Mouse (Mus musculus) olfactory bulb, adult 2 months (tissue): Measurements from ENCODE around the gene Zfp37. TPM values are rescaled to one million over a fixed set of nuclear protein-coding genes. Genes with fewer than 3 reads are reported as not detected.

Experiments used
- H3K27ac ChIP-seq: fragments of 200-500 bp; 2 replicates; pipeline ENCODE4 v1.5.1; 2012; ENCODE audit warnings: low read depth, low read length; ENCODE audit not compliant: insufficient read depth
- H3K4me1 ChIP-seq: fragments of 200-500 bp; 2 replicates; pipeline ENCODE4 v1.6.1; 2012; ENCODE audit warnings: low read length; ENCODE audit not compliant: control insufficient read depth, insufficient read depth
- H3K4me3 ChIP-seq: fragments of 200-500 bp; 2 replicates; pipeline ENCODE4 v1.5.1; 2012; ENCODE audit warnings: mild to moderate bottlenecking, low read depth, low read length, moderate library complexity; ENCODE audit not compliant: insufficient read depth
- CTCF ChIP-seq: fragments of 200-500 bp; IDR thresholded peaks from 2 replicates; pipeline ENCODE4 v1.5.1; 2012; ENCODE audit warnings: low read depth, mild to moderate bottlenecking, low read length, moderate library complexity; ENCODE audit not compliant: insufficient read depth
- POLR2A ChIP-seq: fragments of 200-500 bp; IDR thresholded peaks from 2 replicates; pipeline ENCODE4 v1.6.1; 2012; ENCODE audit warnings: mild to moderate bottlenecking, low read depth, low read length, moderate library complexity; ENCODE audit not compliant: insufficient read depth
- WGBS: fragments of 180-500 bp; shearing (Covaris S2); methylation state at CpG from one replicate; pipeline ENCODE4 v1.1.7; 2018; 5-methylcytosine and 5-hydroxymethylcytosine counted together
- polyA plus RNA-seq: library from polyadenylated mRNA; stranded (reverse); fragments of >200 nt; gene quantifications from 2 replicates; pipeline ENCODE4 v1.2.4, GENCODE M21; 2012; ENCODE audit warnings: low replicate concordance; ENCODE audit not compliant: missing spikeins, insufficient read depth, insufficient read length

Gene Zfp37
- polyA plus RNA-seq, 1 experiment = not detected

DNA sequence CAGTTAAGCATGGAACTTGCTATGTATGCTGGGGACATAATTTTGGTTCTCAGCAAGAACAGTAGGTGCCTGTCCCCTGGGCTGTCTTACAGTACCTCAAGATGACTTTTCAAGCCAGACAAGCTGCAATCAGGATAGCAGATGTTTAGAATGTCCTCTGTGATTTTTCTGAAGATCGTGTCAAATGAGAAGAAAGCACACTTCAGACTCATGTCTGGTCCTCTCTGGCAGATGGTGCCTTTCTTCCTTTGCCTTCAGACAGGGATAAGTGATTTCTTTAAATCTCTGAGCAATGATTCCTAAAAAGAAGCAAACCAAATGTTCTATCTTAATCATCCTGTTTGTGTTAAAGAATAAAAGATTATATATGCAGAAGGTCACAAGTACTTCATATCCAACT lies 694 bp downstream of the Zfp37 start:
- no peaks in the 10 kb centered on the region for H3K4me1 ChIP-seq
- H3K4me3 ChIP-seq = no peak overlapping the region
- no peak for TF ChIP-seq POLR2A
- WGBS = 76% methylated on average over 1 of the region's 1 CpGs
- H3K27ac ChIP-seq = no peak overlapping the region

DNA sequence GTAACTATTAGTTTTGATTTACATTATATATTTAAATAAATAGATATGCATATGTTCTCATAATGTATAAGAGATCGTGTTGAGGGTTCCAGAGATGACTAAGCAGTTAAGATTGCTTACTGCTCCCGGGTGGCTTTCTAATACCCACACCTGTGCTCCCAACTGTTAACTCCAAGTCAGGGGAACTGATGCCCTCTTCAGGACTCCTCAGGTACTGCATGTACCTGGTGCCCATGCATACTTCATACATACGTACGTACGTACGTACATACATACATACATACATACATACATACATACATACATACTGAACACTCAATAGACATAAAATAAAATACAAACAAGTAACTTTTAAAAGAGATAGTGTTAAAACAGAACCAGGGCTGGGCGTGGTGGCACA lies 1.4 kb downstream of the Zfp37 start:
- no peak overlapping the region for H3K4me3 ChIP-seq
- H3K27ac ChIP-seq = no peak overlapping the region
- H3K4me1 ChIP-seq = no peaks in the 10 kb centered on the region
- 89% methylated on average over 7 of the region's 7 CpGs for WGBS
- TF ChIP-seq POLR2A (no peak), CTCF (no peak)

DNA sequence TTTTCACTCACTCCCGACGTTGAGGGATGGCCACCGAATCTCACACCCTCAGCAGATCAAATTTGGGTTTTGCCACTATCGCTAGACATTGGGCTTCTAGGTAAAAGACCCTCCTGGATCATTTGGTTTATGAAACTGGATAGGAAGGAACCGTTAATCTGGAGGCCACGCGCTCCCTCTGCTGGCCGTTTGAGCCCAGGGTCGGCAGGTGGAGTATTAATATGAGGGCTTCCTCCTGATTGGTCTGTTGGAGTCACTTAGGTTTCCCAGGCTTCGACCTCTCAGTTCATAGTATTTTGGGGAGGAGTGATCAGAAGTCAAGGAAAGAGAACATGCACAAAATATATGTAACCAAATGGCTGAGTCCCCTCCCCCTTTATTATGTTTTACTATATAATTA lies 2.5 kb downstream of the Zfp37 start:
- H3K4me1 ChIP-seq = no peaks in the 10 kb centered on the region

DNA sequence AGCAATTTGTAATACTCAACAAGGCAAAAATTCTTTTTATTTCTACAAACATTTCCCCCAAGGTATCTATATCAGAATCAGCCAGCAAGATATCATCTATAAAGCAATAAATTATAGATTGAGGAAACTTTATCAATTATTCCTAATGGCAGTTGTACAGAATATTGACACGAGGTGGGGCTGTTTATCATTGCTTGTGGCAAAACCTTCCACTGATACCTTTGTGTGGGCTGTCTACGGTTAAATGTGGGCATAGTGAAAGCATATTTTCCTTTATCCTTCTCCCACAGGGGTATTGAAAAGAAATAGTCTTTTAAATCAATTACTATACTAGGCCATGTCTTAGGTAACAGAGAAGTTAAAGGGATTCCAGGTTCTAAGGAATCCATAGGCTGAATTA lies 17.4 kb downstream of the Zfp37 start:
- Histone ChIP-seq H3K27ac (no peak overlapping the region), H3K4me1 (no peaks in the 10 kb centered on the region), H3K4me3 (no peak overlapping the region)
- TF ChIP-seq POLR2A = no peak
- no peak for TF ChIP-seq CTCF
- WGBS = 86% methylated on average over 2 of the region's 2 CpGs

More for the DNA sequence above, 2.5 kb downstream of the Zfp37 start:
- 42% methylated on average over 10 of the region's 10 CpGs for WGBS
- no peak for TF ChIP-seq POLR2A
- Histone ChIP-seq H3K27ac (no peak overlapping the region), H3K4me3 (no peak overlapping the region)

DNA sequence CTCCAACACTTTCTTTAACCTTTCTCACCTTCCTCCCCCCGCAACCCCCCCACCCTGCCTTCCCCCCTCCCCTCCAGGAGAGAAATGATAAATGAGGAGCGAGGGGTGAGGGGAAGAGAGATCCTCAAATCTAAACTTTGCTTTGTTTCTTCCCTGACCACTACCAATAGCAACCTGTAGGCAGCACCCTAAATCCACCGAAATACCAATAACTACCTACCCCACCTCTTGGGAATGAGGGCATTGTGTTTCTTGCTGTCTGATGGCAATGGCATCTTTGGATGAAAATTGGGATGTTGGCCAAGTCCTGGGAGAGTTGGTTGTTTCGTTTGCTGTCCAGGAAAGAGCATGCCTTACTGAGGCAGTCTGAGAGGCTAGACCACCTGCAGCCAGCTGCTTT lies 20.8 kb downstream of the Zfp37 start:
- Histone ChIP-seq H3K4me1 (no peaks in the 10 kb centered on the region), H3K4me3 (no peak overlapping the region), H3K27ac (no peak overlapping the region)
- 35% methylated on average over 4 of the region's 4 CpGs for WGBS
- no peak for TF ChIP-seq POLR2A
- TF ChIP-seq CTCF = no peak

DNA sequence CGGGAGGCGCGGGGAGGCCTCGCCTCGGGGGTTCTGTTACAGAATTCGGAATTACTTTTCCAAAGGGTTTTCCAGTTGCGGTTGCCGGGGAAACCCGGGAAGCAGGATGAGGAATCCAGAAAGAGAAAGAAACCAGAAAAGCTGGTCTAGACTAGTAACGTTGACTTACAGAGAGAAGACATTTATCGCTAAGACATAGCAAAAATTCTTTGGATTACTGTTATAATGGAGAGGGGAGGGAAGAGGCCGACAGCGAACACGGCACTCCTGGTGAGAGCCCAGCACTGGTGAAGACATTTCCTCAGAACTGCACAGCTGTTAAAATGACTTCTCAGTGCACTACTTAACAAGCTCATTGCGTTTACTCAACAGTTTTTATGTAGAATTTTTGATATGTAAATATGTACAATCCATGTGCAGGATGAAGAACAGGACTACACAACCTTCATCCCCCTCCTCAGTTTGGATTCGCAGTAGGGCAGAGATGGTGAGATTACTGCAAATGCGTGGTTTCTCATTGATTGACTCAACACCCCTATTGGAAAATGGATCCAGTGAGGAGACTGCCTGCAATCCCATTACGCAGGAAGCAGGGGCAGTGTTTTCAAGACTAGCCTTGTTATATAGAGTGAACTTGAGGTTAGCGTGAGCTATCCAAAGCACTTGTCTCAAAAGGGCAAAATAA lies 22.0 kb downstream of the Zfp37 start:
- TF ChIP-seq CTCF (no peak), POLR2A (no peak)
- Histone ChIP-seq H3K4me1 (no peaks in the 10 kb centered on the region), H3K4me3 (peak overlapping the region; percentile 96), H3K27ac (peak overlapping the region; percentile 72)
- WGBS = 1% methylated on average over 19 of the region's 19 CpGs

DNA sequence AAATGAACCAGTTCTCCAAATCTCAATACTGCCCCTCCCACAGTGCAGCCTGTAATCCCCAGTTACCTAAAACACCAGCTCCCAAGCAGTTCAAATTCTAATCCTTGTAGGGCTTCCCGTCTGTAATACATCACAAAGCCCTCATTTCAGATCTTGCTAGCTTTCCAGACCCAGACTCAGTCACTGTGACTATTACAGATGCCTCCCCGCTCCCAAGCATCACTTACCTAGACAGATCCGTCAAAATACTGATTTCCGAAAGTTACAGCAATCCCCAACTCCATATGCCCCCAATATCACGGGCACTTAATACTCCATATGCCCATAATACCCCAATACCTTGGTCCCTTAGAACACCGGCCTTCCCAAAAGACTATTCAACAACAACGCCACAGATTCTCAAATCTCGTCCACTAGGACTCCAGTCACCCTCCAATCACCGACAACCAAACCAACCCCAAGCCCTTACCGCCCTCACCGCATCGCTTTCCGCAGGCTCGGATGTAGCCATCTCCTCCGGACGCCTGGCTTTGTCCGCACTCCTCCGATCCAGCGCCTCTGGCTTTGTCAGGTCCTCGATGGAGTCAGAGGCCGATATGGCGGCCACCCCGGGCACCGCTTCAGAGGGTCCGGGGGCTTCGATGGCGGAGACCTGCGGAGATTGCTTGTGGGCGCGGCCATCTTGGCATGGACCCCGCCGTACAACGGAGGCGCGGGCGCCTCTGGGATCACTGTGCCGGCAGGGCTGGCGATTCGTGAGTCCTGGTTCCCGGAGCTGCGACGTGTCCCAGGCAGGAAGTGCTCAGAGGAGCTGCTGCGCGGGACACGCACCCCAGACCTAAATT lies 22.8 kb downstream of the Zfp37 start:
- H3K4me1 ChIP-seq = no peaks in the 10 kb centered on the region
- peak overlapping the region; percentile 91 for H3K27ac ChIP-seq
- TF ChIP-seq POLR2A (peak; percentile 56), CTCF (no peak; the same call in 1 of the 2 replicates)
- WGBS = under 1% methylated on average over 45 of the region's 45 CpGs
- peak overlapping the region; percentile 96 for H3K4me3 ChIP-seq

DNA sequence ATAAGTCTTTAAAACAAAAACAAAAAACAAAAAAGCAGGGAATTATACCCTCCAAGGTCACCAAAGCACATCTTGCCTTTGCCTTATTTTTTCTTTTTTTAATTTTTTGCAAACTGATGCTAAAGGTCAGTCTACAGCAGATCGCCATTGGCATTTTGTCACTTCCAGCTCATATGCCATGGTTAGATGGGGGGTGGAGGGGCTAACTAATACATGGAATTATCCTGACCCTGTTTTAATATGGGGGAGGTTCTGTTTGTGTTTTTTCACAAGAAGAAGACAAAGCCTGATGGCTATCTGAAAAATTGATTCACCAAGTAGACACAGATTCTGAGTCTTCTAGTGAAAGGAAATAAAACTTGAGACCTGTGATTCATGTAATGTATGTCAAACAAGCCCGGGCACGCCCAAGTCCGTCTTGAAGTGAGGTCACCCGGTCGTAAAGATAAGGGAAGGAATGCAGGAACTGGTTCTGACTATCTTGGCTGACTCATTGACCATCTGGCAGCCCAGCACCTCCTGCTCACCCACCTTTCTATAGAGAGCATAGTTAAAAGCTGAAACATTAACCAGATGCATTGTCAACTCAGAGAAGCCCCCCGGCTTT lies 30.8 kb downstream of the Zfp37 start:
- Histone ChIP-seq H3K27ac (no peak overlapping the region), H3K4me1 (no peaks in the 10 kb centered on the region), H3K4me3 (no peak overlapping the region)
- no peak for TF ChIP-seq POLR2A
- no peak for TF ChIP-seq CTCF
- 92% methylated on average over 7 of the region's 7 CpGs for WGBS

DNA sequence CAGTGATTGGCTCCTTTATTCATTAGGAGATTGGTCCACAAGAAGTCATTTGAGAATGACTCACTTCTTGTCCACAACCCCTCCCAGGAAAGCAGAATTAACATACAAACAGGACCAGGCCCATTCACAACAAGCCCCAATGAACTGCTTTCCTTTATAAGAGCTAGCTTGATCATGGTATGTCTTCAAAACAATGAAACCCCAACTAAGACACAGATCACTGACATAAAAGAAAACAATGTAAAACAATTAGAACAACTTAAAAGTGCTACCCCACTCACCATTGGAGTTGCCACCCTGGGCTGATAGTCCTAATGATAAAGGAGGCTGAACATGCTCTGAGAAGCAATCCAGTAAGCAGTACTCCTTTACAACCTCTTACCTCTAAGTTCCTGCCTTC lies 42.1 kb downstream of the Zfp37 start:
- TF ChIP-seq POLR2A (no peak), CTCF (no peak)
- no peak overlapping the region for H3K4me3 ChIP-seq
- no peaks in the 10 kb centered on the region for H3K4me1 ChIP-seq
- no peak overlapping the region for H3K27ac ChIP-seq
